Mouse (Mus musculus): ENCODE measurements at regions not wholly inside any gene's neighbourhood (a gene's known extent, or its start where the extent isn't known, plus 50 kb on each side); places are given as distances from the start of the nearest gene placed in this dataset.

- DNase-seq (ENCODE audit: extremely low read depth), result no peak
- Histone ChIP-seq H3K4me1 (ENCODE audit: control insufficient read depth in 1 of 2, insufficient read depth in 2 of 2) (peaks cover 0 to 11% of the 10 kb centered on the region in 2 experiments; a peak in 2 of 4 replicates), H3K4me2 (ENCODE audit: insufficient read depth, low read depth, poor library complexity, severe bottlenecking) (no peak overlapping the region), H3K79me2 (replicated peaks; ENCODE audit: control insufficient read depth, extremely low read depth, insufficient read depth, poor library complexity, severe bottlenecking) (no peaks in the 10 kb centered on the region), H3K9ac (ENCODE audit: insufficient read depth, low read depth) (no peak overlapping the region), H3K9me3 (replicated peaks; ENCODE audit: low read length) (no peaks in the 10 kb centered on the region), H3K36me3 (replicated peaks in 1 of 2; ENCODE audit: control insufficient read depth in 1 of 2, insufficient read depth in 1 of 2, low read length in 1 of 2) (no peaks in the 10 kb centered on the region), H3K4me3 (replicated peaks in 1 of 3; ENCODE audit: low read depth in 2 of 3, low read length in 2 of 3, poor library complexity in 1 of 3) (no peak overlapping the region), H3K27ac (ENCODE audit: insufficient read depth, low read depth) (no peak overlapping the region), H3K27me3 (replicated peaks) (peaks cover 39% of the 10 kb centered on the region)
- dilution Hi-C loops (cut with MboI; ENCODE audit: extremely low pct_ligation_motif_present, extremely low pct_unique_long_range_greater_than_20kb, low sequenced_read_pairs), result no loop called here
- in situ Hi-C loops (cut with MboI; ENCODE audit: low pct_ligation_motif_present, low pct_unique_long_range_greater_than_20kb, low sequenced_read_pairs), result no loop called here
- no peak for TF ChIP-seq POLR2A (IDR thresholded peaks at IDR 0.05; ENCODE audit: low read depth, low read length)
- TF ChIP-seq RAD21 (IDR thresholded peaks at IDR 0.05; ENCODE audit: low read depth, low read length), result peak; percentile 33
- TF ChIP-seq SMC3 (IDR thresholded peaks at IDR 0.05; ENCODE audit: low read depth, low read length), result peak; percentile 48
- peak in 1 of 2 experiments; percentile 64; a peak in 2 of 4 replicates for TF ChIP-seq CTCF (conservative IDR thresholded peaks at IDR 0.05 in 1 of 2, IDR thresholded peaks at IDR 0.05 in 1 of 2; ENCODE audit: low read depth in 2 of 2, low read length in 2 of 2)
Measured at GRCm38 (mm10) chr5:33542000-33542554, 87.4 kb downstream of the Fam53a start.

GRCm38 (mm10) chr5:33540259-33540658, 89.2 kb downstream of the Fam53a start:
- Histone ChIP-seq H3K27me3 (replicated peaks) (peaks cover 35% of the 10 kb centered on the region), H3K9me3 (replicated peaks; ENCODE audit: low read length) (no peaks in the 10 kb centered on the region), H3K27ac (ENCODE audit: insufficient read depth, low read depth) (no peak overlapping the region), H3K4me1 (ENCODE audit: control insufficient read depth in 1 of 2, insufficient read depth in 2 of 2) (peaks cover 0 to 22% of the 10 kb centered on the region in 2 experiments; a peak in 2 of 4 replicates), H3K36me3 (replicated peaks in 1 of 2; ENCODE audit: control insufficient read depth in 1 of 2, insufficient read depth in 1 of 2, low read length in 1 of 2) (no peaks in the 10 kb centered on the region), H3K4me3 (replicated peaks in 1 of 3; ENCODE audit: low read depth in 2 of 3, low read length in 2 of 3, poor library complexity in 1 of 3) (no peak overlapping the region), H3K79me2 (replicated peaks; ENCODE audit: control insufficient read depth, extremely low read depth, insufficient read depth, poor library complexity, severe bottlenecking) (no peaks in the 10 kb centered on the region), H3K9ac (ENCODE audit: insufficient read depth, low read depth) (no peak overlapping the region), H3K4me2 (ENCODE audit: insufficient read depth, low read depth, poor library complexity, severe bottlenecking) (no peak overlapping the region)
- TF ChIP-seq TBP (conservative IDR thresholded peaks at IDR 0.05; ENCODE audit: low read depth, low read length) (no peak), SMC3 (IDR thresholded peaks at IDR 0.05; ENCODE audit: low read depth, low read length) (no peak), CTCF (conservative IDR thresholded peaks at IDR 0.05 in 1 of 2, IDR thresholded peaks at IDR 0.05 in 1 of 2; ENCODE audit: low read depth in 2 of 2, low read length in 2 of 2) (no peak), KAT2A (IDR thresholded peaks at IDR 0.05; ENCODE audit: insufficient replicate concordance, low read length) (no peak), EP300 (IDR thresholded peaks at IDR 0.05; ENCODE audit: low read length) (no peak), RCOR1 (conservative IDR thresholded peaks at IDR 0.05; ENCODE audit: low read depth, low read length) (no peak), USF2 (conservative IDR thresholded peaks at IDR 0.05; ENCODE audit: low read depth, low read length) (no peak), CHD2 (IDR thresholded peaks at IDR 0.05; ENCODE audit: low read length) (no peak), PAX5 (IDR thresholded peaks at IDR 0.05; ENCODE audit: low read length) (no peak), NRF1 (IDR thresholded peaks at IDR 0.05; ENCODE audit: low read depth, low read length) (no peak), ETS1 (conservative IDR thresholded peaks at IDR 0.05; ENCODE audit: low read depth, low read length) (no peak), TCF12 (IDR thresholded peaks at IDR 0.05; ENCODE audit: low read depth, low read length) (no peak), MYC (IDR thresholded peaks at IDR 0.05; ENCODE audit: low read depth, low read length) (no peak), POLR2A (IDR thresholded peaks at IDR 0.05; ENCODE audit: low read depth, low read length) (no peak), MAZ (IDR thresholded peaks at IDR 0.05; ENCODE audit: low read depth, low read length) (no peak), ZC3H11A (IDR thresholded peaks at IDR 0.05; ENCODE audit: low read depth, low read length) (no peak), USF1 (IDR thresholded peaks at IDR 0.05; ENCODE audit: low read depth, low read length) (no peak), E2F4 (IDR thresholded peaks at IDR 0.05; ENCODE audit: insufficient replicate concordance, low read depth, low read length) (no peak), JUND (conservative IDR thresholded peaks at IDR 0.05; ENCODE audit: low read depth, low read length) (no peak)
- in situ Hi-C loops (cut with MboI; ENCODE audit: low pct_ligation_motif_present, low pct_unique_long_range_greater_than_20kb, low sequenced_read_pairs) (no loop called here), dilution Hi-C loops (cut with MboI; ENCODE audit: extremely low pct_ligation_motif_present, extremely low pct_unique_long_range_greater_than_20kb, low sequenced_read_pairs) (no loop called here)
- DNase-seq (ENCODE audit: extremely low read depth), result no peak

Data from CH12.LX (cell line).